Mouse (Mus musculus) C2C12 (cell line): ENCODE measurements at regions not wholly inside any gene's neighbourhood (a gene's known extent, or its start where the extent isn't known, plus 50 kb on each side); places are given as distances from the start of the nearest gene placed in this dataset.

Experiments
- H3K27me3 ChIP-seq: one replicate; pipeline ENCODE4 v1.6.1; 2011; ENCODE audit not compliant: control insufficient read depth, insufficient read depth, insufficient read length
- H3K36me3 ChIP-seq: one replicate; pipeline ENCODE4 v1.6.1; 2011; ENCODE audit not compliant: control insufficient read depth, insufficient read depth
- H3K4me3 ChIP-seq: one replicate; pipeline ENCODE4 v1.5.1; 2011; ENCODE audit warnings: mild to moderate bottlenecking, control low read depth; ENCODE audit not compliant: poor library complexity, insufficient read depth, severe bottlenecking
- H3K79me2 ChIP-seq: one replicate; pipeline ENCODE4 v1.6.1; 2011; ENCODE audit not compliant: control insufficient read depth, insufficient read depth
- H3K79me3 ChIP-seq: one replicate; pipeline ENCODE4 v1.6.1; 2011; ENCODE audit warnings: low read depth, control low read depth
- H3ac ChIP-seq: one replicate; pipeline ENCODE3; 2011; ENCODE audit warnings: low read depth; ENCODE audit not compliant: control insufficient read depth, insufficient read length
- CEBPB ChIP-seq: IDR thresholded peaks from one replicate; pipeline ENCODE4 v1.6.1; 2011; ENCODE audit warnings: low read depth, mild to moderate bottlenecking, control low read depth, moderate library complexity
- CTCF ChIP-seq: IDR thresholded peaks from one replicate; pipeline ENCODE4 v1.5.1; 2011; ENCODE audit not compliant: control insufficient read depth, insufficient read depth, insufficient read length
- FOSL1 ChIP-seq: IDR thresholded peaks from one replicate; pipeline ENCODE4 v1.8.0; 2011; ENCODE audit warnings: mild to moderate bottlenecking, low read length; ENCODE audit not compliant: poor library complexity, insufficient read depth, severe bottlenecking
- MAX ChIP-seq: IDR thresholded peaks from one replicate; pipeline ENCODE4 v1.6.1; 2011; ENCODE audit warnings: mild to moderate bottlenecking, control low read depth
- MYOD1 ChIP-seq: IDR thresholded peaks from one replicate; pipeline ENCODE4 v1.6.1; 2011; ENCODE audit warnings: low read depth; ENCODE audit not compliant: control insufficient read depth, insufficient read length
- MYOG ChIP-seq: IDR thresholded peaks from one replicate; pipeline ENCODE4 v1.6.1; 2011; ENCODE audit not compliant: control insufficient read depth, insufficient read length; ENCODE audit errors: extremely low read depth
- USF1 ChIP-seq: IDR thresholded peaks from one replicate; pipeline ENCODE4 v1.6.1; 2011; ENCODE audit warnings: low read depth, mild to moderate bottlenecking, control low read depth, moderate library complexity

GRCm38 (mm10) chr3:15219275-15219674 is 112.8 kb downstream of the Gm9733 start:
- no peak overlapping the region for H3K4me3 ChIP-seq
- H3ac ChIP-seq: no peak overlapping the region
- H3K79me2 ChIP-seq: no peaks in the 10 kb centered on the region
- no peaks in the 10 kb centered on the region for H3K36me3 ChIP-seq
- no peaks in the 10 kb centered on the region for H3K79me3 ChIP-seq
- H3K27me3 ChIP-seq: no peaks in the 10 kb centered on the region
- no peak for TF ChIP-seq MYOG
- TF ChIP-seq MYOD1: no peak
- TF ChIP-seq FOSL1: no peak
- no peak for TF ChIP-seq USF1
- no peak for TF ChIP-seq MAX
- no peak for TF ChIP-seq CEBPB
- TF ChIP-seq CTCF: no peak

- H3ac ChIP-seq: no peak overlapping the region
Measured at GRCm38 (mm10) chr3:15223266-15223665, 108.8 kb downstream of the Gm9733 start.

GRCm38 (mm10) chr3:15224452-15224851 is 107.7 kb downstream of the Gm9733 start:
- Histone ChIP-seq H3K27me3 (no peaks in the 10 kb centered on the region), H3K79me2 (no peaks in the 10 kb centered on the region), H3ac (no peak overlapping the region), H3K79me3 (no peaks in the 10 kb centered on the region), H3K4me3 (no peak overlapping the region), H3K36me3 (no peaks in the 10 kb centered on the region)
- TF ChIP-seq USF1: no peak
- no peak for TF ChIP-seq MAX
- TF ChIP-seq MYOG: no peak
- no peak for TF ChIP-seq CEBPB

More at GRCm38 (mm10) chr3:15223266-15223665, 108.8 kb downstream of the Gm9733 start:
- H3K79me2 ChIP-seq: no peaks in the 10 kb centered on the region
- no peaks in the 10 kb centered on the region for H3K79me3 ChIP-seq
- TF ChIP-seq CEBPB (no peak), FOSL1 (no peak), CTCF (no peak), MAX (no peak), MYOG (no peak), MYOD1 (no peak), USF1 (no peak)
- no peaks in the 10 kb centered on the region for H3K27me3 ChIP-seq
- H3K36me3 ChIP-seq: no peaks in the 10 kb centered on the region
- no peak overlapping the region for H3K4me3 ChIP-seq

GRCm38 (mm10) chr3:15228641-15229040 is 103.5 kb downstream of the Gm9733 start:
- H3K27me3 ChIP-seq: no peaks in the 10 kb centered on the region
- H3K79me3 ChIP-seq: no peaks in the 10 kb centered on the region
- H3K36me3 ChIP-seq: no peaks in the 10 kb centered on the region
- TF ChIP-seq MYOD1 (no peak), CTCF (no peak), CEBPB (no peak), MYOG (no peak), MAX (no peak)
- no peak overlapping the region for H3ac ChIP-seq
- H3K79me2 ChIP-seq: no peaks in the 10 kb centered on the region
- no peak overlapping the region for H3K4me3 ChIP-seq

GRCm38 (mm10) chr3:15230204-15230603 is 101.9 kb downstream of the Gm9733 start:
- Histone ChIP-seq H3K79me2 (no peaks in the 10 kb centered on the region), H3ac (no peak overlapping the region), H3K79me3 (no peaks in the 10 kb centered on the region), H3K27me3 (no peaks in the 10 kb centered on the region), H3K4me3 (no peak overlapping the region), H3K36me3 (no peaks in the 10 kb centered on the region)
- no peak for TF ChIP-seq USF1
- no peak for TF ChIP-seq MAX
- no peak for TF ChIP-seq CTCF
- TF ChIP-seq FOSL1: no peak
- no peak for TF ChIP-seq MYOG
- TF ChIP-seq CEBPB: no peak
- no peak for TF ChIP-seq MYOD1

GRCm38 (mm10) chr3:15231433-15231832 is 100.7 kb downstream of the Gm9733 start:
- Histone ChIP-seq H3K36me3 (no peaks in the 10 kb centered on the region), H3K27me3 (no peaks in the 10 kb centered on the region)
- TF ChIP-seq MYOG (no peak), CEBPB (peak; percentile 51)

GRCm38 (mm10) chr3:15237817-15238432 is 94.2 kb downstream of the Gm9733 start:
- TF ChIP-seq MYOD1 (no peak), MAX (no peak), CTCF (no peak), USF1 (no peak), FOSL1 (no peak), MYOG (no peak), CEBPB (no peak)
- no peaks in the 10 kb centered on the region for H3K79me2 ChIP-seq
- H3K27me3 ChIP-seq: no peaks in the 10 kb centered on the region
- no peaks in the 10 kb centered on the region for H3K79me3 ChIP-seq
- no peak overlapping the region for H3K4me3 ChIP-seq
- H3K36me3 ChIP-seq: no peaks in the 10 kb centered on the region
- H3ac ChIP-seq: no peak overlapping the region

More at GRCm38 (mm10) chr3:15231433-15231832, 100.7 kb downstream of the Gm9733 start:
- H3K79me2 ChIP-seq: no peaks in the 10 kb centered on the region
- no peaks in the 10 kb centered on the region for H3K79me3 ChIP-seq
- no peak overlapping the region for H3ac ChIP-seq
- no peak overlapping the region for H3K4me3 ChIP-seq
